ENCODE assay signal across 30 mouse cellular contexts in genomic region chr7:127560580-127560979, GRCm38 (mm10). TPM values are rescaled to one million over a fixed set of nuclear protein-coding genes. Genes with fewer than 3 reads are reported as not detected.
DNase-seq lines count a peak whose midpoint lies in the region; ATAC-seq and TF ChIP-seq lines count a peak whose summit lies in the region.
"Had no signal": no experiment of that assay in that cellular context is flagged by ENCODE, and none has a peak within 500 bp of the region (broad histone marks: within the 10 kb centered on the region; RNA-seq: fewer than 3 reads in every experiment).

No protein-coding gene starts in this region.

- H3K4me3 ChIP-seq in embryonic facial prominence, embryonic 11.5 days (ENCODE audit: low read depth, low read length) = no peak overlapping the region
- no peak overlapping the region for H3K4me3 ChIP-seq in embryonic facial prominence, embryonic 10.5 days
- no peak overlapping the region for H3K4me3 ChIP-seq in lung, embryonic 14.5 days (ENCODE audit: low read depth, low read length)
- H3K4me3 ChIP-seq in midbrain, embryonic 10.5 days = no peak overlapping the region
- H3K4me3 ChIP-seq in hindbrain, embryonic 13.5 days = no peak overlapping the region
- H3K4me3 ChIP-seq: embryonic facial prominence, embryonic 15.5 days; heart, embryonic 13.5 days; hindbrain, embryonic 10.5 days; liver, embryonic 15.5 days had no signal

- no peak overlapping the region for H3K27ac ChIP-seq in embryonic facial prominence, embryonic 11.5 days (replicated peaks; ENCODE audit: low read depth, low read length)
- no peak overlapping the region for H3K27ac ChIP-seq in embryonic facial prominence, embryonic 10.5 days (replicated peaks)
- H3K27ac ChIP-seq in lung, embryonic 14.5 days (ENCODE audit: low read depth) = no peak overlapping the region
- H3K27ac ChIP-seq in midbrain, embryonic 10.5 days (replicated peaks) = no peak overlapping the region
- H3K27ac ChIP-seq in hindbrain, embryonic 13.5 days = no peak overlapping the region
- H3K27ac ChIP-seq: heart, embryonic 13.5 days; hindbrain, embryonic 10.5 days; liver, embryonic 15.5 days; macrophage had no signal

- 0 out of 2 replicates have a peak, but pooled peaks have one; percentile 40 for ATAC-seq in embryonic facial prominence, embryonic 11.5 days (replicated peaks; ENCODE audit: insufficient number of reproducible peaks, low FRiP score, low TSS enrichment, low read depth)
- ATAC-seq in lung, embryonic 14.5 days (ENCODE audit: insufficient read depth) = 0 out of 2 replicates have a peak, but pooled peaks have one; percentile 31
- 0 out of 2 replicates have a peak, but pooled peaks have one; percentile 20 for ATAC-seq in erythroblast, adult 5-6 weeks (replicated peaks; ENCODE audit: low FRiP score, poor library complexity, severe bottlenecking)
- no peak for ATAC-seq in hindbrain, embryonic 13.5 days (ENCODE audit: low FRiP score)
- ATAC-seq: forebrain, embryonic 14.5 days; hindbrain, embryonic 16.5 days; lung, postnatal 0 days; Patski had no signal

- no peak overlapping the region for H3K9ac ChIP-seq in embryonic facial prominence, embryonic 11.5 days (replicated peaks; ENCODE audit: low read length)
- no peak overlapping the region for H3K9ac ChIP-seq in lung, embryonic 14.5 days
- H3K9ac ChIP-seq in hindbrain, embryonic 13.5 days = no peak overlapping the region
- H3K9ac ChIP-seq: embryonic facial prominence, embryonic 15.5 days; heart, embryonic 13.5 days; liver, embryonic 15.5 days had no signal

- WGBS in embryonic facial prominence, embryonic 11.5 days = 93% methylated on average over 11 of the region's 11 CpGs
- WGBS in embryonic facial prominence, embryonic 10.5 days = 90% methylated on average over 11 of the region's 11 CpGs
- WGBS in lung, embryonic 14.5 days = 94% methylated on average over 11 of the region's 11 CpGs
- WGBS in midbrain, embryonic 10.5 days = 92% methylated on average over 11 of the region's 11 CpGs
- WGBS in hindbrain, embryonic 13.5 days = 93% methylated on average over 11 of the region's 11 CpGs

- H3K27me3 ChIP-seq in embryonic facial prominence, embryonic 11.5 days (ENCODE audit: control insufficient read depth, insufficient read depth, low read length) = no peaks in the 10 kb centered on the region
- H3K27me3 ChIP-seq in embryonic facial prominence, embryonic 10.5 days (replicated peaks; ENCODE audit: low read depth, poor library complexity, severe bottlenecking) = no peaks in the 10 kb centered on the region
- H3K27me3 ChIP-seq in lung, embryonic 14.5 days (ENCODE audit: insufficient read depth, low read length) = no peaks in the 10 kb centered on the region
- H3K27me3 ChIP-seq in midbrain, embryonic 10.5 days (ENCODE audit: low read depth, poor library complexity, severe bottlenecking) = no peaks in the 10 kb centered on the region
- H3K27me3 ChIP-seq in hindbrain, embryonic 13.5 days = no peaks in the 10 kb centered on the region
- H3K27me3 ChIP-seq: CH12.LX; embryonic facial prominence, embryonic 15.5 days; heart, embryonic 13.5 days; liver, embryonic 15.5 days; Patski had no signal

- H3K9me3 ChIP-seq in embryonic facial prominence, embryonic 11.5 days (replicated peaks; ENCODE audit: control insufficient read depth, low read length) = no peaks in the 10 kb centered on the region
- H3K9me3 ChIP-seq in embryonic facial prominence, embryonic 10.5 days = no peaks in the 10 kb centered on the region
- H3K9me3 ChIP-seq in lung, embryonic 14.5 days (ENCODE audit: low read depth, low read length) = no peaks in the 10 kb centered on the region
- no peaks in the 10 kb centered on the region for H3K9me3 ChIP-seq in midbrain, embryonic 10.5 days (replicated peaks)
- no peaks in the 10 kb centered on the region for H3K9me3 ChIP-seq in hindbrain, embryonic 13.5 days
- H3K9me3 ChIP-seq: embryonic facial prominence, embryonic 15.5 days; heart, embryonic 13.5 days; hindbrain, embryonic 10.5 days; liver, embryonic 15.5 days had no signal

- no peak overlapping the region for H3K4me2 ChIP-seq in embryonic facial prominence, embryonic 11.5 days (ENCODE audit: low read depth, low read length)
- no peak overlapping the region for H3K4me2 ChIP-seq in lung, embryonic 14.5 days
- H3K4me2 ChIP-seq in hindbrain, embryonic 13.5 days = no peak overlapping the region
- H3K4me2 ChIP-seq: embryonic facial prominence, embryonic 15.5 days; heart, embryonic 13.5 days; liver, embryonic 15.5 days had no signal

- H3K4me1 ChIP-seq in embryonic facial prominence, embryonic 11.5 days (ENCODE audit: control insufficient read depth, insufficient read depth, low read length) = no peaks in the 10 kb centered on the region
- no peaks in the 10 kb centered on the region for H3K4me1 ChIP-seq in embryonic facial prominence, embryonic 10.5 days
- H3K4me1 ChIP-seq in lung, embryonic 14.5 days (ENCODE audit: insufficient read depth) = no peaks in the 10 kb centered on the region
- no peaks in the 10 kb centered on the region for H3K4me1 ChIP-seq in midbrain, embryonic 10.5 days
- H3K4me1 ChIP-seq in hindbrain, embryonic 13.5 days (replicated peaks) = no peaks in the 10 kb centered on the region
- H3K4me1 ChIP-seq: hindbrain, embryonic 10.5 days; liver, embryonic 15.5 days had no signal

- DNase-seq in embryonic facial prominence, embryonic 11.5 days (ENCODE audit: low spot score) = no peak
- no peak for DNase-seq in embryonic facial prominence, embryonic 10.5 days (ENCODE audit: low spot score)
- no peak for DNase-seq in lung, embryonic 14.5 days
- DNase-seq in lung, adult 18-20 months = no peak
- no peak for DNase-seq in midbrain, embryonic 10.5 days (ENCODE audit: low spot score)
- DNase-seq: adrenal gland, adult 2 months; adrenal gland, postnatal 36 days; cerebellum, adult 18-20 months; gastrocnemius, postnatal 25 days; heart, adult 18-20 months; heart, postnatal 10 days; kidney, postnatal 14 days; layer of hippocampus, adult 9-11 months; midbrain, embryonic 14.5 days had no signal

- peaks cover 24% of the 10 kb centered on the region for H3K36me3 ChIP-seq in embryonic facial prominence, embryonic 11.5 days (replicated peaks; ENCODE audit: control insufficient read depth, insufficient read depth, low read depth, low read length)
- H3K36me3 ChIP-seq in embryonic facial prominence, embryonic 10.5 days (replicated peaks) = peaks cover 94% of the 10 kb centered on the region
- H3K36me3 ChIP-seq in lung, embryonic 14.5 days (ENCODE audit: insufficient read depth) = peaks cover 93% of the 10 kb centered on the region
- H3K36me3 ChIP-seq in midbrain, embryonic 10.5 days = peaks cover 95% of the 10 kb centered on the region
- peaks cover 85% of the 10 kb centered on the region for H3K36me3 ChIP-seq in hindbrain, embryonic 13.5 days

- no peak for TF ChIP-seq CTCF in lung, embryonic 14.5 days (IDR thresholded peaks at IDR 0.05; ENCODE audit: low read depth)

RNA-seq across cellular contexts. Expression of gene Tmem265, which starts 0.6 kb away (rescaled TPM):
- 4.8 and 5.7 TPM in 2 replicates for polyA plus RNA-seq in embryonic facial prominence, embryonic 11.5 days (2014; fragmentation: Nextera tagmentation; extraction: Ambion mirVana)
- polyA plus RNA-seq in embryonic facial prominence, embryonic 10.5 days (2016; fragmentation: Nextera tagmentation; extraction: Ambion mirVana) = 5.1 and 7.3 TPM in 2 replicates
- 4.0 and 6.3 TPM in 2 replicates for polyA plus RNA-seq in lung, embryonic 14.5 days (2014; fragmentation: Nextera tagmentation; extraction: Ambion mirVana)
- total RNA-seq in erythroblast, adult 5-6 weeks (2015; ENCODE audit: low replicate concordance) = 1.7 TPM in 1 of 2 replicates, not detected in the other
- total RNA-seq in erythroblast, adult 5-6 weeks (2017; ENCODE audit: low replicate concordance) = not detected in 2 replicates
- polyA plus RNA-seq in midbrain, embryonic 10.5 days (2016; fragmentation: Nextera tagmentation; extraction: Ambion mirVana) = 7.2 and 8.2 TPM in 2 replicates
- 6.6 and 8.2 TPM in 2 replicates for polyA plus RNA-seq in hindbrain, embryonic 13.5 days (2015; fragmentation: Nextera tagmentation; extraction: Ambion mirVana)
- total RNA-seq: adrenal gland, adult 2 months; adrenal gland, postnatal 36 days; gastrocnemius, adult 18-20 months; gastrocnemius, postnatal 25 days; heart, adult 18-20 months; heart, postnatal 10 days; MEL had no signal
- polyA plus RNA-seq: C2C12; liver, adult 2 months; macrophage; Patski had no signal

RNA-seq across cellular contexts. Expression of gene Phkg2, which starts 12.6 kb away (rescaled TPM):
- 42.9 and 45.8 TPM in 2 replicates for polyA plus RNA-seq in embryonic facial prominence, embryonic 11.5 days (2014; fragmentation: Nextera tagmentation; extraction: Ambion mirVana)
- polyA plus RNA-seq in embryonic facial prominence, embryonic 10.5 days (2016; fragmentation: Nextera tagmentation; extraction: Ambion mirVana) = 40.7 and 43.4 TPM in 2 replicates
- 31.3 and 39.3 TPM in 2 replicates for polyA plus RNA-seq in lung, embryonic 14.5 days (2014; fragmentation: Nextera tagmentation; extraction: Ambion mirVana)
- total RNA-seq in erythroblast, adult 5-6 weeks (2015; ENCODE audit: low replicate concordance) = 35.1 and 44.2 TPM in 2 replicates
- 16.2 and 40.8 TPM in 2 replicates for total RNA-seq in erythroblast, adult 5-6 weeks (2017; ENCODE audit: low replicate concordance)
- polyA plus RNA-seq in midbrain, embryonic 10.5 days (2016; fragmentation: Nextera tagmentation; extraction: Ambion mirVana) = 46.9 and 48.3 TPM in 2 replicates
- polyA plus RNA-seq in hindbrain, embryonic 13.5 days (2015; fragmentation: Nextera tagmentation; extraction: Ambion mirVana) = 55.1 and 60.5 TPM in 2 replicates

RNA-seq across cellular contexts. Expression of gene Ccdc189, which starts 27.8 kb away (rescaled TPM):
- polyA plus RNA-seq in embryonic facial prominence, embryonic 11.5 days (2014; fragmentation: Nextera tagmentation; extraction: Ambion mirVana) = 13.6 and 14.1 TPM in 2 replicates
- polyA plus RNA-seq in embryonic facial prominence, embryonic 10.5 days (2016; fragmentation: Nextera tagmentation; extraction: Ambion mirVana) = 11.8 and 15.3 TPM in 2 replicates
- 8.6 and 9.1 TPM in 2 replicates for polyA plus RNA-seq in lung, embryonic 14.5 days (2014; fragmentation: Nextera tagmentation; extraction: Ambion mirVana)
- total RNA-seq in erythroblast, adult 5-6 weeks (2015; ENCODE audit: low replicate concordance) = 4.0 and 14.0 TPM in 2 replicates
- 26.1 and 31.4 TPM in 2 replicates for total RNA-seq in erythroblast, adult 5-6 weeks (2017; ENCODE audit: low replicate concordance)
- polyA plus RNA-seq in midbrain, embryonic 10.5 days (2016; fragmentation: Nextera tagmentation; extraction: Ambion mirVana) = 14.4 and 16.9 TPM in 2 replicates
- polyA plus RNA-seq in hindbrain, embryonic 13.5 days (2015; fragmentation: Nextera tagmentation; extraction: Ambion mirVana) = 10.7 and 13.0 TPM in 2 replicates

RNA-seq across cellular contexts. Expression of gene Rnf40, which starts 28.0 kb away (rescaled TPM):
- polyA plus RNA-seq in embryonic facial prominence, embryonic 11.5 days (2014; fragmentation: Nextera tagmentation; extraction: Ambion mirVana) = 31.7 and 31.8 TPM in 2 replicates
- 61.2 and 64.2 TPM in 2 replicates for polyA plus RNA-seq in embryonic facial prominence, embryonic 10.5 days (2016; fragmentation: Nextera tagmentation; extraction: Ambion mirVana)
- 46.7 and 47.6 TPM in 2 replicates for polyA plus RNA-seq in lung, embryonic 14.5 days (2014; fragmentation: Nextera tagmentation; extraction: Ambion mirVana)
- total RNA-seq in erythroblast, adult 5-6 weeks (2015; ENCODE audit: low replicate concordance) = 17.1 and 18.1 TPM in 2 replicates
- 41.8 and 86.0 TPM in 2 replicates for total RNA-seq in erythroblast, adult 5-6 weeks (2017; ENCODE audit: low replicate concordance)
- 56.7 and 59.6 TPM in 2 replicates for polyA plus RNA-seq in midbrain, embryonic 10.5 days (2016; fragmentation: Nextera tagmentation; extraction: Ambion mirVana)
- 49.9 and 50.5 TPM in 2 replicates for polyA plus RNA-seq in hindbrain, embryonic 13.5 days (2015; fragmentation: Nextera tagmentation; extraction: Ambion mirVana)

RNA-seq across cellular contexts. Expression of gene Gm42715, which starts 41.2 kb away (rescaled TPM):
- polyA plus RNA-seq in embryonic facial prominence, embryonic 11.5 days (2014; fragmentation: Nextera tagmentation; extraction: Ambion mirVana) = 16.1 and 16.3 TPM in 2 replicates
- polyA plus RNA-seq in embryonic facial prominence, embryonic 10.5 days (2016; fragmentation: Nextera tagmentation; extraction: Ambion mirVana) = 16.6 and 17.8 TPM in 2 replicates
- polyA plus RNA-seq in lung, embryonic 14.5 days (2014; fragmentation: Nextera tagmentation; extraction: Ambion mirVana) = 19.6 and 20.5 TPM in 2 replicates
- 27.9 and 44.5 TPM in 2 replicates for total RNA-seq in erythroblast, adult 5-6 weeks (2015; ENCODE audit: low replicate concordance)
- 17.4 and 34.6 TPM in 2 replicates for total RNA-seq in erythroblast, adult 5-6 weeks (2017; ENCODE audit: low replicate concordance)
- 14.3 and 18.8 TPM in 2 replicates for polyA plus RNA-seq in midbrain, embryonic 10.5 days (2016; fragmentation: Nextera tagmentation; extraction: Ambion mirVana)
- polyA plus RNA-seq in hindbrain, embryonic 13.5 days (2015; fragmentation: Nextera tagmentation; extraction: Ambion mirVana) = 17.6 and 19.0 TPM in 2 replicates
